Mouse (Mus musculus) neutrophil, adult 5-6 weeks (primary cell): Measurements from ENCODE around the gene Upf1. TPM values are rescaled to one million over a fixed set of nuclear protein-coding genes. Genes with fewer than 3 reads are reported as not detected.

Experiments used
- ATAC-seq: fragments of 151-379, 151-347 bp; 2 replicates; pipeline ENCODE4 v1.8.0; 2017; ENCODE audit warnings: mild to moderate bottlenecking, moderate TSS enrichment; ENCODE audit not compliant: insufficient number of reproducible peaks, poor library complexity, low FRiP score, severe bottlenecking; ENCODE audit errors: extremely low read depth
- total RNA-seq: library from RNA; stranded (forward); fragments of 200-1000 nt; gene quantifications from 2 replicates; pipeline ENCODE4 v1.2.3, GENCODE M21; 2017

Upf1 gene
- total RNA-seq, 1 experiment from 2014 or later: 34.0 TPM

GRCm38 (mm10) chr8:70283136-70284077 lies 69.7 kb downstream of the Upf1 start:
- ATAC-seq: no peak

- ATAC-seq: peak; percentile 93
These were observed 70.4 kb downstream of the Upf1 start, which contains the start of gene Homer3 for GRCm38 (mm10) chr8:70282603-70283135. Homer3 (plus strand) TSS chr8:70282827.

Other genes starting within 250 kb of the Upf1 start
- not detected in 2 replicates for gene Ncan, start 232.4 kb downstream of the Upf1 start, total RNA-seq
- gene Nr2c2ap, start 221.9 kb downstream of the Upf1 start, total RNA-seq: 4.7 and 5.2 TPM in 2 replicates
- 17.1 and 18.7 TPM in 2 replicates for gene Rfxank, start 214.1 kb downstream of the Upf1 start, total RNA-seq
- 55.7 and 63.4 TPM in 2 replicates for gene Borcs8, start 213.8 kb downstream of the Upf1 start, total RNA-seq
- 0.70 and 0.86 TPM in 2 replicates for gene Mef2b, start 213.6 kb downstream of the Upf1 start, total RNA-seq
- gene Tmem161a, start 180.9 kb downstream of the Upf1 start, total RNA-seq: 6.8 and 15.2 TPM in 2 replicates
- 3.2 and 5.0 TPM in 2 replicates for gene Slc25a42, start 141.0 kb downstream of the Upf1 start, total RNA-seq
- 39.7 and 43.2 TPM in 2 replicates for gene Sugp2, start 119.1 kb downstream of the Upf1 start, total RNA-seq
- gene Armc6, start 118.8 kb downstream of the Upf1 start, total RNA-seq: 5.8 and 6.9 TPM in 2 replicates
- gene Homer3, start 70.5 kb downstream of the Upf1 start, total RNA-seq: 4.4 and 6.3 TPM in 2 replicates
- gene Ddx49, start 50.8 kb downstream of the Upf1 start, total RNA-seq: 50.1 and 57.6 TPM in 2 replicates
- 67.8 and 67.9 TPM in 2 replicates for gene Cope, start 50.8 kb downstream of the Upf1 start, total RNA-seq
- not detected in 2 replicates for gene Cers1, start 37.5 kb downstream of the Upf1 start, total RNA-seq
- not detected in 2 replicates for gene Gdf1, start 23.5 kb downstream of the Upf1 start, total RNA-seq
- 1.0 TPM in 1 of 2 replicates, not detected in the other for gene Comp, start 20.3 kb upstream of the Upf1 start, total RNA-seq
- 5.2 and 8.4 TPM in 2 replicates for gene Crtc1, start 86.3 kb upstream of the Upf1 start, total RNA-seq
- 5.0 and 5.8 TPM in 2 replicates for gene Klhl26, start 123.7 kb upstream of the Upf1 start, total RNA-seq
- not detected in 2 replicates for gene Tmem59l, start 134.1 kb upstream of the Upf1 start, total RNA-seq
- gene Crlf1, start 139.9 kb upstream of the Upf1 start, total RNA-seq: not detected in 2 replicates
- gene Rex1bd, start 153.5 kb upstream of the Upf1 start, total RNA-seq: 12.4 and 29.8 TPM in 2 replicates
- gene Uba52, start 157.5 kb upstream of the Upf1 start, total RNA-seq: 720 and 1,162 TPM in 2 replicates
- gene Fkbp8, start 174.4 kb upstream of the Upf1 start, total RNA-seq: 185 and 192 TPM in 2 replicates
- gene Kxd1, start 174.7 kb upstream of the Upf1 start, total RNA-seq: 47.4 and 51.6 TPM in 2 replicates
- gene Ell, start 186.2 kb upstream of the Upf1 start, total RNA-seq: 38.8 and 40.6 TPM in 2 replicates
- 51.3 and 51.4 TPM in 2 replicates for gene Isyna1, start 241.1 kb upstream of the Upf1 start, total RNA-seq